Mouse (Mus musculus) testis, adult 2 months (tissue): Measurements from ENCODE around the gene Coch.

ENCODE experiments used
- CTCF ChIP-seq: fragments of 200-500 bp; IDR thresholded peaks from 2 replicates; pipeline ENCODE4 v1.5.1; 2012; ENCODE audit warnings: low read depth, mild to moderate bottlenecking, inconsistent platforms, low read length, moderate library complexity; ENCODE audit not compliant: control insufficient read depth, insufficient read depth, insufficient replicate concordance
- POLR2A ChIP-seq: fragments of 200-500 bp; IDR thresholded peaks from 2 replicates; pipeline ENCODE4 v1.6.1; 2012; ENCODE audit warnings: low read depth, mild to moderate bottlenecking, inconsistent platforms, low read length, moderate library complexity; ENCODE audit not compliant: control insufficient read depth

GRCm38 (mm10) chr12:51636689-51637470, 43.7 kb downstream of the Coch start:
- TF ChIP-seq POLR2A (no peak), CTCF (no peak)
